Comparison of ENCODE assay signal across 16 mouse cellular contexts in the genomic region with DNA sequence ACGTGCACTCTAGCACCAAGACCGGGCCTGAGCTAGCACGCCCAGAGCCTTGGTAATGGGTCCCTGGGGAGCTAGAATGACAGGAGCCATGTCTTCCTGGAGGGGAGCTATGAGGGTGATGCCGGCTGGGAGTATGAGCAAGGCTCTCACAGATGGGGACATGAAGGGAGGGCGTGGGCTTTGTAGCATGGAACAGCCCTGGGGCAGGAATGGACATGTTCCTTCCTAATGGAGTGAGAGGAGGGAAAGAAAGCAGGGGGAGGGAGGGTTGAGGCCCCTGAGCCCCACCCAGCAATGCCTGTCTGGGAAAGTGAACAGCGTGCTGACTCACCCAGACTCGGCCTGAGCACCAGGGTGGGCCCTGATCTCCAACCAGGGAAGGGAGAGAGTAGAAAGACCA.
DNase-seq lines count a peak whose midpoint lies in the region; ATAC-seq and TF ChIP-seq lines count a peak whose summit lies in the region.
"Had no signal": no experiment of that assay in that cellular context is flagged by ENCODE, and none has a peak within 500 bp of the region (broad histone marks: within the 10 kb centered on the region; RNA-seq: fewer than 3 reads in every experiment).

No protein-coding gene starts in this region.

- H3K27me3 ChIP-seq in midbrain, embryonic 14.5 days (ENCODE audit: control insufficient read depth, insufficient read depth, low read length): no peaks in the 10 kb centered on the region
- no peaks in the 10 kb centered on the region for H3K27me3 ChIP-seq in midbrain, embryonic 15.5 days (replicated peaks)
- H3K27me3 ChIP-seq in embryonic facial prominence, embryonic 15.5 days: no peaks in the 10 kb centered on the region
- H3K27me3 ChIP-seq in stomach, postnatal 0 days (ENCODE audit: control insufficient read depth, insufficient read depth, low read length): no peaks in the 10 kb centered on the region
- no peaks in the 10 kb centered on the region for H3K27me3 ChIP-seq in forebrain, embryonic 12.5 days

- H3K9me3 ChIP-seq in midbrain, embryonic 14.5 days (ENCODE audit: control insufficient read depth, low read length): no peaks in the 10 kb centered on the region
- no peaks in the 10 kb centered on the region for H3K9me3 ChIP-seq in midbrain, embryonic 15.5 days
- no peaks in the 10 kb centered on the region for H3K9me3 ChIP-seq in embryonic facial prominence, embryonic 15.5 days (replicated peaks)
- H3K9me3 ChIP-seq in stomach, postnatal 0 days (ENCODE audit: control insufficient read depth, low read length): no peaks in the 10 kb centered on the region
- H3K9me3 ChIP-seq in forebrain, embryonic 12.5 days: no peaks in the 10 kb centered on the region

- no peak overlapping the region for H3K27ac ChIP-seq in midbrain, embryonic 14.5 days (replicated peaks; ENCODE audit: low read depth, low read length)
- no peak overlapping the region for H3K27ac ChIP-seq in midbrain, embryonic 15.5 days
- peak overlapping the region; percentile 51 for H3K27ac ChIP-seq in embryonic facial prominence, embryonic 15.5 days (replicated peaks)
- H3K27ac ChIP-seq in stomach, postnatal 0 days (replicated peaks): 0 out of 2 replicates have a peak overlapping the region, but pooled peaks have one; percentile 1
- no peak overlapping the region for H3K27ac ChIP-seq in forebrain, embryonic 12.5 days

- H3K36me3 ChIP-seq in midbrain, embryonic 14.5 days (ENCODE audit: control insufficient read depth, insufficient read depth, low read length): no peaks in the 10 kb centered on the region
- no peaks in the 10 kb centered on the region for H3K36me3 ChIP-seq in midbrain, embryonic 15.5 days (replicated peaks)
- H3K36me3 ChIP-seq in embryonic facial prominence, embryonic 15.5 days: peaks cover 35% of the 10 kb centered on the region; the same call in 1 of the 2 replicates
- H3K36me3 ChIP-seq in stomach, postnatal 0 days (ENCODE audit: control insufficient read depth, insufficient read depth, low read length): no peaks in the 10 kb centered on the region
- peaks cover 22% of the 10 kb centered on the region for H3K36me3 ChIP-seq in forebrain, embryonic 12.5 days (replicated peaks)
- H3K36me3 ChIP-seq: G1E had no signal

- H3K4me1 ChIP-seq in midbrain, embryonic 14.5 days (ENCODE audit: control insufficient read depth, insufficient read depth, low read length): no peaks in the 10 kb centered on the region
- H3K4me1 ChIP-seq in midbrain, embryonic 15.5 days: no peaks in the 10 kb centered on the region
- peaks cover 14% of the 10 kb centered on the region for H3K4me1 ChIP-seq in embryonic facial prominence, embryonic 15.5 days
- no peaks in the 10 kb centered on the region for H3K4me1 ChIP-seq in stomach, postnatal 0 days (replicated peaks; ENCODE audit: control insufficient read depth, insufficient read depth)
- no peaks in the 10 kb centered on the region for H3K4me1 ChIP-seq in forebrain, embryonic 12.5 days

- no peak overlapping the region for H3K9ac ChIP-seq in midbrain, embryonic 14.5 days (replicated peaks; ENCODE audit: low read length)
- H3K9ac ChIP-seq in midbrain, embryonic 15.5 days: no peak overlapping the region
- H3K9ac ChIP-seq in embryonic facial prominence, embryonic 15.5 days: no peak overlapping the region
- no peak overlapping the region for H3K9ac ChIP-seq in stomach, postnatal 0 days (ENCODE audit: low read length)
- no peak overlapping the region for H3K9ac ChIP-seq in forebrain, embryonic 12.5 days

- TF ChIP-seq EP300 in stomach, postnatal 0 days (optimal IDR thresholded peaks at IDR 0.05): no peak

- no peak for TF ChIP-seq CTCF in stomach, postnatal 0 days (IDR thresholded peaks at IDR 0.05; ENCODE audit: low read depth)

- 0 out of 2 replicates have a peak, but pooled peaks have one; percentile 14 for ATAC-seq in midbrain, embryonic 14.5 days (ENCODE audit: low FRiP score, low TSS enrichment)
- ATAC-seq in midbrain, embryonic 15.5 days (replicated peaks): no peak
- ATAC-seq in embryonic facial prominence, embryonic 15.5 days (ENCODE audit: insufficient number of reproducible peaks, low FRiP score, low TSS enrichment, low read depth): peak; percentile 85
- ATAC-seq in stomach, postnatal 0 days (ENCODE audit: low FRiP score, low TSS enrichment): peak; percentile 63
- ATAC-seq in forebrain, embryonic 12.5 days (ENCODE audit: low FRiP score): no peak
- ATAC-seq: lung, postnatal 0 days had no signal

- peak; percentile 27 for DNase-seq in gastrocnemius, postnatal 25 days
- DNase-seq in gastrocnemius, postnatal 4 days (ENCODE audit: low spot score in 2 of 2): no peak
- DNase-seq in midbrain, embryonic 14.5 days: no peak
- DNase-seq in stomach, postnatal 0 days (ENCODE audit: low spot score): no peak
- DNase-seq in cerebellum, postnatal 10 days: no peak
- DNase-seq: adrenal gland, postnatal 36 days; B cell, adult 2 months; cerebellum, postnatal 36 days; kidney, adult 11 months; right cerebral cortex, postnatal 25 days had no signal

- WGBS in midbrain, embryonic 14.5 days: 85% methylated on average over 7 of the region's 7 CpGs
- WGBS in midbrain, embryonic 15.5 days: 84% methylated on average over 7 of the region's 7 CpGs
- WGBS in embryonic facial prominence, embryonic 15.5 days: 71% methylated on average over 7 of the region's 7 CpGs
- WGBS in stomach, postnatal 0 days: 59% methylated on average over 7 of the region's 7 CpGs
- 90% methylated on average over 7 of the region's 7 CpGs for WGBS in forebrain, embryonic 12.5 days

- no peak overlapping the region for H3K4me2 ChIP-seq in midbrain, embryonic 14.5 days (ENCODE audit: low read length)
- H3K4me2 ChIP-seq in midbrain, embryonic 15.5 days: no peak overlapping the region
- H3K4me2 ChIP-seq in embryonic facial prominence, embryonic 15.5 days (replicated peaks): no peak overlapping the region
- no peak overlapping the region for H3K4me2 ChIP-seq in stomach, postnatal 0 days (replicated peaks; ENCODE audit: low read depth)
- no peak overlapping the region for H3K4me2 ChIP-seq in forebrain, embryonic 12.5 days
- H3K4me2 ChIP-seq: heart, embryonic 11.5 days had no signal

- H3K4me3 ChIP-seq in midbrain, embryonic 14.5 days (replicated peaks; ENCODE audit: low read depth, low read length): no peak overlapping the region
- H3K4me3 ChIP-seq in midbrain, embryonic 15.5 days: no peak overlapping the region
- no peak overlapping the region for H3K4me3 ChIP-seq in embryonic facial prominence, embryonic 15.5 days (replicated peaks)
- no peak overlapping the region for H3K4me3 ChIP-seq in stomach, postnatal 0 days (ENCODE audit: low read depth, low read length)
- H3K4me3 ChIP-seq in forebrain, embryonic 12.5 days (replicated peaks): no peak overlapping the region

Comparison
In these comparisons a context has a peak if more than half of its experiments do, and no peak if none do; other contexts are left out.
1. ATAC-seq: peak in midbrain, embryonic 14.5 days (single experiment), embryonic facial prominence, embryonic 15.5 days (single experiment) and stomach, postnatal 0 days (single experiment); none in midbrain, embryonic 15.5 days (single experiment) and forebrain, embryonic 12.5 days (single experiment).
2. H3K27ac ChIP-seq: peak in embryonic facial prominence, embryonic 15.5 days (single experiment) and stomach, postnatal 0 days (single experiment); none in midbrain, embryonic 14.5 days (single experiment), midbrain, embryonic 15.5 days (single experiment) and forebrain, embryonic 12.5 days (single experiment).